ENCODE assay signal across 11 mouse cellular contexts in genomic region chr9:16344902-16345855, GRCm38 (mm10).
A peak's percentile ranks its signal among the peaks of the same experiment; 100 is the strongest.
DNase-seq lines count a peak whose midpoint lies in the region; ATAC-seq lines count a peak whose summit lies in the region.
"Had no signal": no experiment of that assay in that cellular context is flagged by ENCODE, and none has a peak within 500 bp of the region (broad histone marks: within the 10 kb centered on the region; RNA-seq: fewer than 3 reads in every experiment).

No protein-coding gene starts in this region.

- H3K9ac ChIP-seq in neural tube, embryonic 13.5 days = no peak overlapping the region
- H3K9ac ChIP-seq in liver, embryonic 12.5 days = no peak overlapping the region
- H3K9ac ChIP-seq: lung, embryonic 15.5 days had no signal

- peak overlapping the region; percentile 33 for H3K27ac ChIP-seq in neural tube, embryonic 13.5 days (replicated peaks)
- H3K27ac ChIP-seq in liver, embryonic 12.5 days = no peak overlapping the region
- H3K27ac ChIP-seq: lung, embryonic 15.5 days had no signal

- H3K9me3 ChIP-seq in neural tube, embryonic 13.5 days = no peaks in the 10 kb centered on the region
- H3K9me3 ChIP-seq in liver, embryonic 12.5 days (replicated peaks) = no peaks in the 10 kb centered on the region
- H3K9me3 ChIP-seq: lung, embryonic 15.5 days had no signal

- H3K4me3 ChIP-seq in neural tube, embryonic 13.5 days = no peak overlapping the region
- no peak overlapping the region for H3K4me3 ChIP-seq in liver, embryonic 12.5 days
- H3K4me3 ChIP-seq: lung, embryonic 15.5 days had no signal

- no peaks in the 10 kb centered on the region for H3K36me3 ChIP-seq in neural tube, embryonic 13.5 days
- H3K36me3 ChIP-seq in liver, embryonic 12.5 days = no peaks in the 10 kb centered on the region
- H3K36me3 ChIP-seq: lung, embryonic 15.5 days had no signal

- WGBS in neural tube, embryonic 13.5 days = 52% methylated on average over 11 of the region's 11 CpGs
- 64% methylated on average over 11 of the region's 11 CpGs for WGBS in liver, embryonic 12.5 days (ENCODE audit: insufficient replicate concordance)

- DNase-seq in embryo, embryonic 10.5 days (ENCODE audit: low spot score) = peak; percentile 31
- DNase-seq in embryo, embryonic 9.5 days (ENCODE audit: extremely low spot score) = no peak
- peak; percentile 26 to 60 for DNase-seq in frontal cortex, adult 2 months (ENCODE audit: extremely low spot score in 1 of 2, low spot score in 1 of 2)
- DNase-seq in layer of hippocampus, postnatal 14 days (ENCODE audit: low spot score in 2 of 2) = peak; percentile 42 to 52
- no peak for DNase-seq in lung, postnatal 10 days
- no peak for DNase-seq in MN1 (ENCODE audit: low spot score)
- DNase-seq: gastrocnemius, postnatal 25 days; heart, postnatal 4 days had no signal

- no peak overlapping the region; the same call in 1 of the 2 replicates for H3K4me2 ChIP-seq in neural tube, embryonic 13.5 days
- no peak overlapping the region for H3K4me2 ChIP-seq in liver, embryonic 12.5 days
- H3K4me2 ChIP-seq: lung, embryonic 15.5 days had no signal

- H3K27me3 ChIP-seq in neural tube, embryonic 13.5 days = no peaks in the 10 kb centered on the region
- no peaks in the 10 kb centered on the region for H3K27me3 ChIP-seq in liver, embryonic 12.5 days (replicated peaks)
- H3K27me3 ChIP-seq: lung, embryonic 15.5 days had no signal

- peak; percentile 85 for ATAC-seq in neural tube, embryonic 13.5 days (ENCODE audit: low read depth)
- ATAC-seq in liver, embryonic 12.5 days = no peak

- H3K4me1 ChIP-seq in neural tube, embryonic 13.5 days (replicated peaks) = peaks cover 43% of the 10 kb centered on the region
- H3K4me1 ChIP-seq in liver, embryonic 12.5 days = peaks cover 9% of the 10 kb centered on the region; the same call in 1 of the 2 replicates
- H3K4me1 ChIP-seq: lung, embryonic 15.5 days had no signal

Comparison
In these comparisons a context has a peak if more than half of its experiments do, and no peak if none do; other contexts are left out.
1. DNase-seq: peak in embryo, embryonic 10.5 days (single experiment), frontal cortex, adult 2 months (2 of 2) and layer of hippocampus, postnatal 14 days (2 of 2); none in embryo, embryonic 9.5 days (single experiment), lung, postnatal 10 days (single experiment) and MN1 (single experiment).